Mouse (Mus musculus): ENCODE results near the gene Olfr393.

Olfr393 gene

GRCm38 (mm10) chr11:73851354-73851753 lies at the start of gene Olfr393:
Gene Olfr393, minus strand, starts transcription at chr11:73851454.
- DNase-seq (ENCODE audit: low spot score), result no peak

- no peak for DNase-seq (ENCODE audit: low spot score)
Observed at GRCm38 (mm10) chr11:73890671-73891070, 39.4 kb upstream of the Olfr393 start, which contains the start of gene Olfr394. Gene Olfr394, minus strand, starts transcription at chr11:73890771.

GRCm38 (mm10) chr11:73816949-73817348 lies 34.3 kb downstream of the Olfr393 start, which contains the start of gene Olfr392:
Gene Olfr392, minus strand, starts transcription at chr11:73817049.
- no peak for DNase-seq (ENCODE audit: low spot score)

DNA sequence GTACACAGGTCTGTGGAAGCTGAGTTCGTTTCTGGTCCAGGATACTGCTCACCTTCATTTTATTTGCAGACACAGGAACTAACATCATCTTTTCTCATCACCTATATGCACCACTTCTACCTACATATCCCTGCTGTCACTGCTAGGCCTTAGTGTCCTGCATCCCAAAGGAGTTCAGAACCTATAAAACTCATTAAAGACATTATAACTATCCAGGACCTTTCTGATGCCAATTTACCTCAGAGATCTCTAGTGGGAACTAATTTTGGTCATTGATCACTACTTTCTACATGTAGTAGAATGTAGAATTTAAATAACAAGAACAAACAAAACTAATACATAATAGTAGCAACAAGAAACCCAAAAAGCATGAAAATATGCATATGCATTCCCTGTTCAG lies 48.3 kb downstream of the Olfr393 start, which contains the start of gene Olfr391-ps:
TSS of gene Olfr391-ps (minus strand) at position 101 of the 400 bp plus-strand sequence.
- no peak for DNase-seq (ENCODE audit: low spot score)

Data from ovary, postnatal 36 days (tissue).